Mouse (Mus musculus) heart, postnatal 0 days (tissue): ENCODE measurements around the gene Mrps18a.

Experiments used
- CTCF ChIP-seq: IDR thresholded peaks from 2 replicates; pipeline ENCODE4 v1.5.1; 2016; ENCODE audit warnings: antibody characterized with exemption, control low read depth, low read depth
- EP300 ChIP-seq: IDR thresholded peaks from 2 replicates; pipeline ENCODE4 v1.6.1; 2016; ENCODE audit warnings: antibody characterized with exemption, low read depth

- no peak for TF ChIP-seq CTCF
- no peak for TF ChIP-seq EP300
Measured at GRCm38 (mm10) chr17:46161710-46162109, 50.9 kb downstream of the Mrps18a start.
